Mouse (Mus musculus): ENCODE data around the gene Btrc.

Gene Btrc

GRCm38 (mm10) chr19:45430971-45431633 is 67.6 kb downstream of the Btrc start:
- peak; percentile 81 for DNase-seq

- DNase-seq, result peak; percentile 90
These were observed 68.8 kb downstream of the Btrc start for GRCm38 (mm10) chr19:45432351-45432750.

- DNase-seq, result peak; percentile 95
These were observed 72.5 kb downstream of the Btrc start for GRCm38 (mm10) chr19:45436019-45436418.

- DNase-seq, result peak; percentile 80
These were observed 73.6 kb downstream of the Btrc start for GRCm38 (mm10) chr19:45437175-45437574.

- no peak for DNase-seq
These were observed 74.7 kb downstream of the Btrc start for GRCm38 (mm10) chr19:45438191-45438590.

- peak; percentile 61 for DNase-seq
These were observed 75.7 kb downstream of the Btrc start for GRCm38 (mm10) chr19:45438928-45439846.

- peak; percentile 95 for DNase-seq
These were observed 77.1 kb downstream of the Btrc start for GRCm38 (mm10) chr19:45440554-45441175.

- DNase-seq, result peak; percentile 89
These were observed 78.2 kb downstream of the Btrc start for GRCm38 (mm10) chr19:45441717-45442116.

GRCm38 (mm10) chr19:45445253-45445933 is 81.9 kb downstream of the Btrc start:
- peak; percentile 36 for DNase-seq

GRCm38 (mm10) chr19:45446631-45447030 is 83.1 kb downstream of the Btrc start:
- DNase-seq, result peak; percentile 71

- DNase-seq, result peak; percentile 58
These were observed 83.7 kb downstream of the Btrc start for GRCm38 (mm10) chr19:45447222-45447621.

- DNase-seq, result no peak
These were observed 84.4 kb downstream of the Btrc start for GRCm38 (mm10) chr19:45447886-45448285.

GRCm38 (mm10) chr19:45454391-45454790 is 90.9 kb downstream of the Btrc start:
- DNase-seq, result peak; percentile 62

GRCm38 (mm10) chr19:45456896-45457295 is 93.4 kb downstream of the Btrc start:
- DNase-seq, result peak; percentile 82

- peak; percentile 96 for DNase-seq
These were observed 95.2 kb downstream of the Btrc start for GRCm38 (mm10) chr19:45458702-45459101.

- DNase-seq, result no peak
These were observed 96.6 kb downstream of the Btrc start for GRCm38 (mm10) chr19:45459931-45460665.

- DNase-seq, result no peak
These were observed 97.5 kb downstream of the Btrc start for GRCm38 (mm10) chr19:45460749-45461736.

GRCm38 (mm10) chr19:45469760-45470159 is 106.2 kb downstream of the Btrc start:
- DNase-seq, result no peak

GRCm38 (mm10) chr19:45472691-45473520 is 109.4 kb downstream of the Btrc start:
- no peak for DNase-seq

GRCm38 (mm10) chr19:45474686-45475085 is 111.2 kb downstream of the Btrc start:
- peak; percentile 64 for DNase-seq

Data from heart, adult 11 months (tissue).